Mouse (Mus musculus) embryonic stem cell, embryonic (primary cell): ENCODE data around the gene En1.

ENCODE experiments used
- CTCF ChIA-PET, 4 experiments: fragments of 300-600 bp in 2 of 4; fragments of 350-600 bp in 2 of 4; sonication (Branson Sonifier 250); formaldehyde crosslinking; loops; one replicate each; lab custom pipeline; 2022; ENCODE audit warnings: inconsistent platforms in 2 of 4; lab: Charles Lee
- POLR2A ChIA-PET, 4 experiments: fragments of 300-600 bp in 2 of 4; fragments of 350-600 bp in 2 of 4; sonication (Branson Sonifier 250); formaldehyde crosslinking; loops; one replicate each; lab custom pipeline; 2022; ENCODE audit warnings: antibody characterized with exemption in 4 of 4, inconsistent platforms in 1 of 4; lab: Charles Lee

Gene En1

DNA sequence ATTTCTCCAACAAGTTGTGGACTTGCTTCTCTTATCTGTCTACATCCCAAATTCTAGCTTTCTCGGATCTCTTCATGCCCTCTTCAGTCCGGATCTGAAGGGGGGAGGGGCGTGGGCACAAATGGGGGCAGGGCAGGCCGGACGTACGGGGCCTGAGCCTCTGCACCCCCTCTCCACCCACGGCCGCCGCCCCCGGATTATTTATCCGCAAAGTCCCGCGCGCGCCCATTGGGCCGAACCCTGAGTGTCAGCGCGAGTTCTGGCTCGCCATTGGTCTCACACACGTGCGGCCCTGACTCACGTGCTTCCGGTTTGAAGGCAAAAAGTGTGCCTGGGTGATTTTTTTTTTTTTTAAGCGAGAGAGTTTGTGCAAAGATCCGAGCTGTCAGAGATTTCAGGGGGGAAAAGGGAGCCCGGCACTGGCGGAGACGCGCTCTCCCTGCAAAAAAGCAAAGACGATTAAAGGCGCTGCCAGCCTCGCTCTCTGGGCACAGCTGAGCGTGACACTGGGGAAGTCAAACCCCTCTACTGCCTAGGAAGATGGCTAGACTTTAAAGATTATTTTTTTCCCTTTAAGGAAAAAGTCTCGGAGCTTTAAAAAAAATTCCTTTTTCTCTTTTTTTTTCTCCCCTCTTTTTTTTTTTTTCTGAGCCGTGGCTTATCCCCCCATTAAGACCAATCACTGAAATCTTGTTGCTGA is at the start of gene En1:
En1 (plus strand) TSS at position 388 of the 700 bp plus-strand sequence.
- CTCF ChIA-PET: interaction anchor here in 1 of 4 experiments (0.7 kb wide), 1 partner anchor 394 kb away, joined by 6 read pairs; no protein-coding TSS in a partner anchor
- POLR2A ChIA-PET: interaction anchor here in 1 of 4 experiments (0.7 kb wide), 1 partner anchor 1053 kb away, joined by 4 read pairs; no protein-coding TSS in a partner anchor

DNA sequence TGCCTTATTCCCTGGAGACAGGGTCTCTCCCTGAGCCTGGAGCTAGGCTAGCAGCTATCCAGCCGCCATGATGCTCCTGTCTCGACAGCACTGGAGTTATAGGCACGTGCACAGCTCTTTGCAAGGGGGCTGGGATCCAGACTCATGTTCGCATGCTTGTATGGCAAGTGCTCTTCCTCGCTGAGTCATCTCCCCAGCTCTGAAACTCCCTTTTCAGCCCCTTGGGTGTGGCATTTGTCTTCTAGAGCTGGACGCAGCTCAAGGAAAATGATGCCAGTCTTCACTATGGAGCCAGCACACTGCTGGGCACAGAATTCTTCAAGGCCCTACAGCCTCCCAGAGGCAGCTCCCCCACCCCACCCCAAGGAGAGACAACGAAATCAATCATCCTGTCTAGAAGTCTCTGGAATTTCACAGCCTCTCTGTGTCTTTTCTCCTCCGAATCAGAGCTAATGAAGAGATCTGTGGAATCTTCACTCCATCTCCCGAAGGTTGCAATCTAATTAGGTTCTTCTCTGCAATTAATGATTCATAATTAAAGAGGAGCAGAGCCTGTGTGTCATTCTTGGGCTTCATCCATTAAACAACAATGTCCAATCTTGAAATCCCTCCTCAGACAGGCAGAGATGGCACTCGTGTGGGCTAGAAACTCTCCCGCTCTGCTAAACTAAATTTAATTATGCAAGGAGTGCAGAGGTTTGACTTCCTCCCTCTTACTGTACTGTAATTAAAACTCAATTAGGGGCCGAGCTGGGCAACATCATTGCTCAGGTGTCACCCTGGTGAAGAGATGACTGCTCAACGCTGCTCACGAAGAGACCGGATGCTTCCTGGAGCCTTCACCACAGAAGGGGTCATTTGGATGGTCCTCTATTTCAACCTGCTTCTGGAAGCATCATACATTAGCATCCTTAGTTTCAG is 45.0 kb upstream of the En1 start:
- ChIA-PET CTCF (interaction anchor here (0.5 to 1.4 kb wide), 5 partner anchors 35 to 415 kb away, joined by 3 to 4 read pairs (median 3); no protein-coding TSS in a partner anchor), POLR2A (no interaction called here)

DNA sequence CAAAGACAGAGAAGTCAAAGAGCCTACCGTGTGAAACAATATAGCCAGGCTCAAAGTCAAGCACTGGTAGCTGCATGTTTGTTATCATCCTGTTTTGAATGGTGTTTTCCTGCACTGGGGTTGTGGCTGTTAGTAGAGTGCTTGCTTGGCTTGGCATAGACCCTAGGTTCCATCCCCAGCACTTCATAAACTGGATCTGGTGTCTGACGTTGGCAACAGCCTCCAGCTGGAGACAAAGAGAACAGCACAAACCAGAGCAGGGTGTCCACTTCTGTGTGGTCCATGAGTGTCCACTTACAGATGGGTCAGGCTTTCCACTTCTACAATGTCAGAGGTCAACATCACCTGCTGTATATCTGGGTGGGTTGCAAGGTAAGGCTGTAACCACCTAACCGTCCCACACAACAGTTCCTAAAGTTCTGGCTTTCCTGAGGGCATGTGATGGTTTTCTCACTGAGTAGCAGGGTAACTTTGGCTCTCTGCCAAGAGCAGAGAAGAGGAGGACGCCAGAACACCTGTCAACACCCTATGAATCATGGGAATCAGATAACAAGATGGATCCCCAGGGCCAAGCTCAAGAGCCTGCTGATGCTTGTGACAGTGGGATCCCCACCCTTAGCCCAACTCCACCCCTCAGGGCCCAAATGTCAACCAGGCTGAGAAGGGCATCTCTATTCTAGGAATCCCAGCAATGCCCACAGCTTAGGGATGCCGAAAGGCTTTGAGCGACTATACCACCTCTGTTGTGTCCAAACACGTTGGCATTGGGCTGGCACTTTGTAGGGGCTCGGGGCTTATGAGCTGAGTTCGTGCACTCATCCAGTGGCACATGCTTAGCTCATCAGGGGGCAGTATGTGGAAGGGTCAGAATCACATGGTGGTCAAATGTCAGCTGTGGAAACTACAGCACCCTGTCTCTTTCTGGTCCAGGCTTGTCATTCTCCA is 43.6 kb upstream of the En1 start:
- POLR2A ChIA-PET: interaction anchor here in 1 of 4 experiments (0.5 to 0.6 kb wide), 2 partner anchors 346 to 538 kb away, joined by 3 to 5 read pairs; no protein-coding TSS in a partner anchor
- CTCF ChIA-PET: interaction anchor here (0.6 to 1.6 kb wide), 4 partner anchors 9 to 10 kb away, joined by 3 to 5 read pairs (median 4); no protein-coding TSS in a partner anchor

DNA sequence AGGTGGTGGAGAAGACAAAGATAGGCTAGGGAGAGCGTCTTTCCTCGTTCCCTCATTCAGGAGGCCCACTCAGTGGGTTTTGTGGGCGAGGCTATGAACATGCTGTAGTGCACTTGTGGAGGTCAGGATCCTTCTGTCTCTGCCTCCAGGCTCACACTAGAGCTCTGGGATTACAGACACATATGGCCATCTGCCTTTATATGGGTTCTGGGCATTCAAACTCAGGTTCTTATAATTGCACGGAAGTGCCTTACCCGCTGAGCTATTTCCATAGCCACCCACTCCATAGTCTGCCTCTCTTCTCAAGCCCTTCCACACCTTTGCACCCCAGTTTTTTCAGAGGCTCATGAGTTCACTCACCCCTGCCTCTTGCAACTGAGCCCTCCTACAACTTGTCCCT is 42.3 kb upstream of the En1 start:
- ChIA-PET POLR2A (interaction anchor here in 1 of 4 experiments (0.7 kb wide), 1 partner anchor 27 kb away, joined by 4 read pairs; no protein-coding TSS in a partner anchor), CTCF (interaction anchor here in 3 of 4 experiments (0.7 to 1.8 kb wide), 4 partner anchors 10 to 405 kb away, joined by 3 to 5 read pairs (median 4); no protein-coding TSS in a partner anchor)

DNA sequence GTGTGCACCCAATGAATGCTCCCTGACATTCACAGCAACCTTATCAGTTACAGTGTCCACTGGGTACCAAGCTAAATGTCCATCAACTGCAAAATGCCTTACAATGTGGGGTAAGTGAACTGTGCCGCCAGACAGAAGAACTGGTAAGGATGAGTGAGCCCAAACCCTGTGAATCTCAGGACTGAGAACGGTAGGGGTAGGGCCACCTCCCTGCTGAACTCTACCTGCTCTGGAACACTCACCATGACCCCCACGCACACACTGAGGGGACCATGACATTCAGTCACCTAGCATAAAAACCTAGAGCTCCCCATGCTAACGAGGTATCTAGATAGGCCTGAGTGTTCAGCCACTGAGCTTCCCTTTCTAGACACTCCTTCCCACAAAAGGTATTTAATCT is 20.9 kb upstream of the En1 start:
- ChIA-PET POLR2A (no interaction called here), CTCF (interaction anchor here in 3 of 4 experiments (0.6 to 1.2 kb wide), 4 partner anchors 14 to 608 kb away, joined by 3 to 4 read pairs (median 3); no protein-coding TSS in a partner anchor)

DNA sequence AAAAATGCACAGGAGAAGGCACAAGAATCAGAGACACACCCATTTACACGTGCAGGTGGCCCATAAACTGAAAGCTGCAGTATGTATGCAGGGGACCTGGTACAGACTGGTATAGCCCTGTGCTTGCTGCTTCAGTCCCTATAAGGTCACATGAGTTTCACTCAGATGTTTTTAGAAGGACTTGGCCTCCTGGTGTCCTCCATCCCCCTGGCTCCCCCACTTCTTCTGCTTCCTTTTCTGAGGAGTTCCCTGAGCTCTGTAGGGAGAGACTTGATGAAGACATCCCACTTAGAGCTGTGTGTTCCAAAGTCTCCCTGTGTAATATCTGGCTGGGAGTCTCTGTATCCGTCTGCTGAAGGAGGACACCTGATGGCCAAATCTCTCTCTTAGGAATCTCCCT is 16.7 kb upstream of the En1 start:
- ChIA-PET POLR2A (no interaction called here), CTCF (interaction anchor here in 2 of 4 experiments (0.6 to 1.3 kb wide), 2 partner anchors 258 to 465 kb away, joined by 3 read pairs; no protein-coding TSS in a partner anchor)

DNA sequence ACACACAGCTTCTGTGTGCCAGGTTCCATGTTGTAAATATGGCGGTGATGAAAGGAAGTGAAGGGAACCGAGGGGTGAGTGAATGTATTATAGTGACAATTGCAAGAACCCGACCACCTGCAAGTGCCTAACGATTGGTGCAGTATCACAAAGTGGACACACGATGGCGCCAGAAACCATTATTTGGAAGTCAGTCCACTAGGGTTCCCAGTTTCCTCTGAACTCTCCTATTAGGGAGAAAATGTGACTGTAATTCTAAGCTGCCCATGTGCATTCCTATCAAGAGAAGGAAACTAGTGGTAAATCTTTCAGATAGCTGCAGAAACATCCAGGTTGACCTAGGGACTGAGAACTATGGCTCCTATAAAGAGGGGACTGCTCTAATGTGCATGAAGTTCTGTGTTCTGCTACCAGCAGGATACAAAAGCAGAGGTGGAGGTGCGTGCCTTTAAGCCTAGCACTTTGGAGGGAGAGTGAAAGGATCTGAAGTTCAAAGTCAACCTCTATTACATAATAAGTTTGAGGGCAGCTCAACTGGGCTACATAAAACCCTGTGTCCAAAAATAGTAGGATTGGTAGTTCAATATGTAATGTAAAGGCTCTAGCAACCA is 15.6 kb upstream of the En1 start:
- CTCF ChIA-PET: interaction anchor here in 3 of 4 experiments (0.7 to 1.4 kb wide), 7 partner anchors 44 to 604 kb away, joined by 3 to 6 read pairs (median 4); no protein-coding TSS in a partner anchor
- POLR2A ChIA-PET: interaction anchor here in 1 of 4 experiments (1.2 kb wide), 1 partner anchor 10 kb away, joined by 6 read pairs; no protein-coding TSS in a partner anchor

DNA sequence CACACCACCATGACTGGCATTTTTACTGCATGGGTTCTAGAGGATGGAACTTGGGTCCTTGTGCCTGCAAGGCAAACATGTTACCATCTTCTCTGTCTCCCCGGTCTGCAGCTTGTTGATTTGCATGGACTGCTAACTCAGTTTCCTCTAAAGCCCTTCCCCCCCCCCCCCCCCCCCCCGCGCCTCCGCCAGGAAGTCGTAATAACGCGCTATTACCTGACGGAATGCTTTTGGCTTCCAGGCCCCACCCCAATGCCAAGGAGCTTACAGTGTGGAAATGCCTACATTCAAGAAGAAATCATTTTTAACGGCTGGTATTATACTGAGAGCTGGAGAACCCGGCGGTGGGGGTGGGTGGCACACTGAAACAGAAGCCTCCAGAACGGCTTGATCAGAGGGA is 14.8 kb upstream of the En1 start:
- ChIA-PET CTCF (interaction anchor here in 3 of 4 experiments (0.6 to 1.6 kb wide), 10 partner anchors 8 to 603 kb away, joined by 3 to 9 read pairs (median 4); no protein-coding TSS in a partner anchor), POLR2A (interaction anchor here in 2 of 4 experiments (0.6 to 2.3 kb wide), 2 partner anchors 19 to 28 kb away, joined by 4 to 6 read pairs; no protein-coding TSS in a partner anchor)

DNA sequence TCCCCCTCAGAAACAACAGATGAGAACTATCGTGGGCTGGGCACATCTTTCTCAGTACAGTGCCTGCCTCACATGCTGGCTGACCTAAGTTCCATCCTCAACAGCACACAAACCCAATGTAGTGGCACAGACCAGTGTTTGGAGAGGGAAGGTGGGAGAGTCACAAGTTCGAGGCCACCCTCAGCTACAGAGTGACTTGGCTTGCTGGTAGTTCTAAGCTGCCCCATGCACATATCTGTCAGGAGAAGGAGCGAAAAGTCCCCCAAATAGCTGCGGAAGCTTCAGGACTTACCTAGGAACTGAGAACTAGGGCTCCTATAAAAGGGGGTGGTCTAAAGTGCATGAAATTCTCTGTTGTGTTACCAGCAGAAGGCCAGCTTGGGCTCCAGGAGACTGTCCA is 14.3 kb upstream of the En1 start:
- CTCF ChIA-PET: interaction anchor here in 3 of 4 experiments (0.6 to 1.6 kb wide), 12 partner anchors 8 to 603 kb away, joined by 3 to 9 read pairs (median 4); no protein-coding TSS in a partner anchor
- POLR2A ChIA-PET: interaction anchor here in 1 of 4 experiments (0.6 to 2.3 kb wide), 4 partner anchors 12 to 675 kb away, joined by 3 to 8 read pairs (median 4); partner anchors contain the start of gene Tmem177

DNA sequence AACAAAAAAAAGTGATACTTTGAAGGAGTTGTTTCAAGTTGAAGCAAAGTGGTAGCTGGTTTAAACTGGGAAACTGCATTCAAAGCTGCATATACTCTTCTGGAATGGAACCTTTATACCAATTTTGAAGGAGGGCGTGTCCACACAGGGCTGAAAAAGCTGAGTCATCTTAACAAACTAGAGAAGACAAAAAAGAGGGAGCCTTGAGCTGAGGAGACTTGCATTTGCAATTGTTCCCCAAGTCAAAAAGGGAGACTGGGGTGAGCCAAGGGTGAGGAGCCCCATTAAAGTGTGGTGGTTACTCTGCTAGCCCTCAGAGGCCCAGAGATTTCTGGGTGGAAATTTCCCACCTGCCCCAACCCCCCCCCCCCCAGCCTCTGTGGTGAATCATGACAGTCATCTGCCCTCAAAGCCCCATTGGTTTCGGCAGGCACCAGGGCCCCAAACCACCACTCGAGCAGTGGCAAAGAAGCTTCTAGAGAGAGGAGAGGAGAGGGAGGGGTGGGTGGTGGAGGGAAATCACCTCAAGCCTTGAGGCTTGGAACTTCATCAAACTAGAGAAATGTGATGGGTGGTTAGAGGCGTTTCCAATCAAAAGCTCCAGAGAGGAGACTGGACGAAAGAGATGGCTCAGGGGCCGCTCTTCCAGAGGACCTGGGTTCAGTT is 13.7 kb upstream of the En1 start:
- POLR2A ChIA-PET: interaction anchor here in 1 of 4 experiments (0.6 to 2.3 kb wide), 6 partner anchors 11 to 675 kb away, joined by 3 to 8 read pairs (median 4); partner anchors contain the start of gene Tmem177
- CTCF ChIA-PET: interaction anchor here (0.5 to 1.6 kb wide), 11 partner anchors 12 to 602 kb away, joined by 3 to 7 read pairs (median 3); no protein-coding TSS in a partner anchor

DNA sequence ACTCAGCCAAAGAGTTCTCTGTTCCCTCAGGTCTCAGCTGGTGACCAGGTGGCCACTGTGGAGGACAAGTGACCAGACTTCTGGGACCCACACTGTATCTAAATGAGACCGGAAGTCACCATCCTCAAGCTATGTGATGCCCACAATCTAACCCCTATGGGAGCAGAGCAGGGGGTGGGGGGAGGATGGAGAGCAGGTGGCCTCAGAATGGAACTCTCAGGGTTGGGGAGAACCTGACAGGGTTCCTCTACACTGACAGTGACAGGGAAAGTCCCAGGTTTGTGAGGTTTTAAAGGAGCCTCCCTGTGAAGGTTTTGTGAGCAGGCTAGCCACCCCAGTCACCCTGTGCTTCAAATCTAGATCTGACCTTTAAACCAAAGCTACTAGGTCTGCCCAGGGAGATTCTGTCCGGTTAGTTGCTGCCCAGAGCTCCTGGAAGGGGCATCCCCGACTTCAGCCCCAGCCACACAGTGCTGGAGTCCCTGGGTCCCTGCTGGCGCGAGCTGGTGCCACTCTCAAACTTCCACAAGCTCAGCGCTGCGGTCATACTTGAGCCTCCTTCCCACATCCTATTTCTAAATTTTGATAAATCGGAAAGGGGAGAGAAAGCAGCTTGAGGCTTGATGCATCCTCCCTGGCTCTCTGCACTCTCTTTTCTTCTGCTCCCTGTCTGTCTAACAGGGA is 8.8 kb upstream of the En1 start:
- CTCF ChIA-PET: interaction anchor here in 2 of 4 experiments (0.7 to 1.6 kb wide), 3 partner anchors 27 to 588 kb away, joined by 3 read pairs; no protein-coding TSS in a partner anchor
- POLR2A ChIA-PET: interaction anchor here in 1 of 4 experiments (1.3 kb wide), 1 partner anchor 587 kb away, joined by 4 read pairs; no protein-coding TSS in a partner anchor

DNA sequence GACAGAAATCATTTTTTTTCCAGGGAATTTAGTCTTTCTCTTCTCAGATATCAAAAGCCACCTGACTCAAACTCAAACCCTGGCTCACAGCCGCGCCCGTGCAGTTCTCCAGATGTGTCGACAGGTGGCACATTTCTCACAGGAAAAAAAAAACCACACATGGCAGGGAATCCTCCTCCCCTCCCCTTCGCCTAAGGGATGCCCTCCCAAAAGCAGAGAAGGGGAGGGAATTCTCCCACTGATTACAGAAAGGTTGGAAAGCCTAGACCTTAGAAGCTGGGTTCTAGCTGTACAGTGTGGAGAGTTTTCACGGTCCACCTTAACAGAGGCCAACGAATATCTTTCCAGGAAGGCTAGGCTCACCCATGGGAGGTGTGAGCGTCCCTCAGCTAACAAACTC is 7.6 kb upstream of the En1 start:
- CTCF ChIA-PET: interaction anchor here in 2 of 4 experiments (0.6 to 1.6 kb wide), 5 partner anchors 28 to 586 kb away, joined by 3 to 8 read pairs (median 4); no protein-coding TSS in a partner anchor

DNA sequence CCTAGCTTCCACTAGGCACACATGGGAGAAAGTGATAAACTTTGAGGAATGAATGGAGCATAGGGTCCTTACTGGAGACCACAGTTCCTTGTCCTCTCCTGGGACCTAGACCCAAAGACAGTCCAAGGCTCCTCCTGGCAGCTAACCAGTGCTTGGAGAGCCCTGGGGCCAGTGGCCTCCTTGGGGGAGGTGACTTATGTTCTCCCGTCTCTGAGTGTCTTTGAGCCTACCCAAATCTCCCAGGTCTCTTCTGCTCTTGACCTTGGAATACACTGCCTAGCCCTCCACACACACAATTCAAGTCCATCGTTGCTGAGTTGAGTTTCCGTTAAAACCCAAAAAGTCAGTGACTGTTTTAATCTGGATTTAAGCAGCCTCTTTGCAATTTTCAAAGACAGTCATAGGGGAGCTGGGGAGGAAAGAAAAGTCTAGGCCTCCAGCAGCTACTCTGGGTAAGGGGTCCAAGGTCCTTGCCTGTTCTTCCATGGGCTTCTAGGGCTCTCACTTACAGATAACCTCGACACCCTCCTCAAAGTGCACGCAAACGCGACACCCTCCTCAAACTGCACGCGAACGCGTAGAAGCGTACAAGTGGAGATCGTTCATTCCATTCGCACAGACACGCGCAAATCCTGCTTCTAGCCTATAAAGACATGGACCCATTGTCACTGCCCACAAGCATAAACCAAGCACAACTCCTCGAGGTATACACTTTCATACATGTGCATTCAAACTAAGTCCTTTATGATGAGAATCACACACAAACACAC is 6.6 kb upstream of the En1 start:
- POLR2A ChIA-PET: interaction anchor here in 1 of 4 experiments (1.5 kb wide), 1 partner anchor 9 kb away, joined by 6 read pairs; no protein-coding TSS in a partner anchor
- CTCF ChIA-PET: no interaction called here

More for the DNA sequence above, 7.6 kb upstream of the En1 start:
- POLR2A ChIA-PET: interaction anchor here in 2 of 4 experiments (0.7 kb wide), 2 partner anchors 21 to 30 kb away, joined by 3 to 4 read pairs; no protein-coding TSS in a partner anchor

DNA sequence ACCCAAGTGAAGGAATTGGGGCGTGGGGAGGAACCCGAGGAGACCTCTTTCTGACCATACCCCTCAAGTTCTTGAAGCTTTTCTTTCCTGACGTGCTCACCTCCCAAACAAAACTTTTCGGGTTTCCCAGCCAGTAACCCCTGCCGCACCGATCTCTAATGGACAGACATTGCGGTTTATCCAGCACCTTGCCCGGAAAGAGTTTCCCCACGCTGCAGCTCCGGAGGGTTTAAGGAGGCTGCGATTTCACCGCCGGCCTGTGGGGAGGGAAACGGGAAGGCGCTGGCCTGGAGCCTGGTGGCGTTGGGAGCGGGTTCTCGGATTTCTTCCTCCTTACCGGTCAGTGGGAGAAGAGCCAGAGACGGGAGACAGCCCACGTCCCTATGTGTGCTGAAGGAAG is 5.9 kb upstream of the En1 start:
- CTCF ChIA-PET: interaction anchor here in 1 of 4 experiments (0.6 kb wide), 1 partner anchor 399 kb away, joined by 4 read pairs; no protein-coding TSS in a partner anchor
- POLR2A ChIA-PET: interaction anchor here in 2 of 4 experiments (0.6 to 1.5 kb wide), 4 partner anchors 9 to 589 kb away, joined by 3 to 9 read pairs (median 6); no protein-coding TSS in a partner anchor
